Mouse (Mus musculus) cerebellum, postnatal 4 days (tissue): ENCODE results near the gene Cyth4.

ENCODE experiments used
- DNase-seq, 2 experiments: peaks; one replicate each; pipeline ENCODE4 v3.0.0; 2022; ENCODE audit warnings: low spot score in 2 of 2, mixed read lengths in 1 of 2

Cyth4 gene

DNA sequence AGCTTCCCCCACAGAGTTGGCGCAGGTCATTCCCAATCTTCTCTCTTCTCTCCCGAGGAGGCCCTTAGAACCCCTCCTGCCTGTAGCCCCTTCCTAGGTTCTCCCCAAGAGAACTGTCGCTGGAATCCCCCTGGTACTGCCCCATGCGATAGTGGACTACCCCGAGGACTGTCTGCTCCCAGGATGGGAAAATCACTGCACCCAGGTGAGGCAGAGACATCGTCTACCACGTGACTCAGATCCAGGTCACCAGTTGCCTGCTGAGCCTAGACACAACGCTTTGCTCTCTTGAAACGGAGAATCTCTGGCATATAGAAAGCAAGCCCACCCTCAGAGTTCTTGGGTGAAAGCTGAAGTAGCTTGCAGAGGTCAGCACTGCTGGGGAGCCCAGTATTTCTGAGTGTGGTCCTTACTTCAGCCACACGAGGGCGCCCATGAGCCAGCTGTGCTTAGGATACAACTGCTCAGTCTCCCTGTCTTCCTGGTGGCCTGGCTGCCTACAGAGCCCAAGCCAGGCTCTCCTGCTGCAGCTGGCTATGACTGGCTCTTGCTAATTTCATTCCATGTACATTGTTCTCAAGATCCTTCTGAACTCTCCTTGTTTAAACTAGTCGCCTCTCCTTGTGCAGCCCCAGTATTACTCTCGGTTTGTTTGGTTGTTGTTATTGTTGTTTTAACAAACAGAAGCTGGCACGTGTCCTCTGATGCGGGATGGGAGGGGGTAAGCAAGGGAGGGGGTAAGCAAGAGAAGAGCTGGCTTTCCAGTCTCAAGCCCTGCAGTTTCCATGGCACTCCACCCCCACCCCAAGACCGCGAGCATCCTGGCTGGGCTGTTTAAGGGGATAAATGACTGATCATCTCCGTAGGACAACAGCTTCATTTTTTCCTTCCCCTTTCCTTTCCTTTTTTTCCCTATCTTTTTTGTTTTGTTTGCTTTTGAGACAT is 9.5 kb upstream of the Cyth4 start:
- peak; percentile 90 to 92 for DNase-seq

DNA sequence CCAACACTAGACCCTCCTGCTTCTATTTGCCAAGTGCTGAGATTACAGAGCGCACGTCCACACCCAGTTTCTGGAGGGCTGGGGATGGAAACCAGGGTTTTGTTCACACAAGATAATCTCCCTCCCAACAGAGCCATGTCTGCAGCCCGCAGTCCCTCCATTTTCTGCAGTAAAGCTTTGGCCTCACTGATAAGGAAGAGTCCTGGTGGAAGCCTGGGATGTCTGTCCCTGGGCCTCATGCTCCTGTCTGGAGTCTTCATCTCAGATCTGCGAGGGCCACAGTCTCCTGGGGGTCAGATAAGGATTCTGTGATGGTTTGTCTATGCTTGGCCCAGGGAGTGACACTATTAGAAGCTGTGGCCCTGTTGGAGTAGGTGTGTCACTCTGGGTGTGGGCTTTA is 8.8 kb upstream of the Cyth4 start:
- no peak for DNase-seq

DNA sequence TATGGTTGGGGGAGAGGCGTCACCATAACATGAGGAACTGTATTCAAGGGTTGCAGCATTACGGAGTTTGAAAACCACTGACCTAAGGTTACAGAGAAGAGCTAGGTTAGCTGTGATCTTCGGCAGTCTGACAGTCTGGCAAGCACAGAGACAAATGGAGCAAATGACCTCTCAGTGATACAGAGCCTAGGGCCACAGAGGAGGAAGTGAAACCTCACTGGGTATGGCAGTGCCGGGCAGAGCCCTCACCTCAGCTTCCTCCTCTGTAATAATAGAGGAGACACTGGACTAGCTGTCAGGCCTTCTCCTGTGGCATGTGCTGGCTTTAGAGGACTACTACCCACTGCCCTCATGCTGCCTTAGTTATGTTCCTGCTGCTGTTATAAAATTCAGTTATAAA is 7.9 kb upstream of the Cyth4 start:
- DNase-seq, result no peak

DNA sequence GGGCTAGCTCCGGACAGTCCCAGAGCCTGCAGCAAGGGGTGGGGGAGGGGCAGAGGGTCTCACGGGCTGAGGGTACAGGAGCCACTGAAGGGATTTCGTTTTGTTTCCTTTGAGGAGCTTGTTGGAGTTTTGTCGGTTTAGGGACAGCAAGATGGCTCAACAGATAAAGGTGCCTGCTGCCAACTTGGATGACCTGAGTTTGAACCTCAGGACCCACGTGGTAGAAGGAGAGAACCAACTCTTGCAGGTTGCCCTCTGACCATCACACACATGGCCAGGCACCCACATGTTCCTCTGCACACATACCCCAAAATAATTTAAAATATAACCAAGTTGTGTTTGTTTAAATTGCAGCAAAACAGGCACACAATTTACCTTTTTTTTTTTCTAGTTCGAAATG is 6.9 kb upstream of the Cyth4 start:
- DNase-seq, result no peak

DNA sequence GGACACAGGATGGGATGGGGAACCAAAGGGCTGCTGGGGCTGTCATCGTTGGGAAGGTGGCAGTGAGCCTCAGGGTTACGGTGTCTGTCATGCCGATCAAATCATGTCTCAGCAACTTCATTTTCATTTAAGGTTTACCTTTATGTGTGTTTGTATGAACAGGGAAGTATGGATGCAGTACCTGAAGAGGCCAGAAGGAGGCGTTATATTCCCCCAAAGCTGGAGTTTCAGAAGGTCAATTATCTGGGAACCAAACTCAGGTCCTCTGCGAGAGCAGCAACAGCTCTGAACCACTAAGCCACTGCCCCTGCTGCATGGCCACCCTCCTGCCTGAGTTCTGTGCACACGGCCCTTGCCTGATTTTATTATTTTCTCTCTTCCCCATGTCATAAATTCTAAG is 6.1 kb upstream of the Cyth4 start:
- DNase-seq, result no peak

DNA sequence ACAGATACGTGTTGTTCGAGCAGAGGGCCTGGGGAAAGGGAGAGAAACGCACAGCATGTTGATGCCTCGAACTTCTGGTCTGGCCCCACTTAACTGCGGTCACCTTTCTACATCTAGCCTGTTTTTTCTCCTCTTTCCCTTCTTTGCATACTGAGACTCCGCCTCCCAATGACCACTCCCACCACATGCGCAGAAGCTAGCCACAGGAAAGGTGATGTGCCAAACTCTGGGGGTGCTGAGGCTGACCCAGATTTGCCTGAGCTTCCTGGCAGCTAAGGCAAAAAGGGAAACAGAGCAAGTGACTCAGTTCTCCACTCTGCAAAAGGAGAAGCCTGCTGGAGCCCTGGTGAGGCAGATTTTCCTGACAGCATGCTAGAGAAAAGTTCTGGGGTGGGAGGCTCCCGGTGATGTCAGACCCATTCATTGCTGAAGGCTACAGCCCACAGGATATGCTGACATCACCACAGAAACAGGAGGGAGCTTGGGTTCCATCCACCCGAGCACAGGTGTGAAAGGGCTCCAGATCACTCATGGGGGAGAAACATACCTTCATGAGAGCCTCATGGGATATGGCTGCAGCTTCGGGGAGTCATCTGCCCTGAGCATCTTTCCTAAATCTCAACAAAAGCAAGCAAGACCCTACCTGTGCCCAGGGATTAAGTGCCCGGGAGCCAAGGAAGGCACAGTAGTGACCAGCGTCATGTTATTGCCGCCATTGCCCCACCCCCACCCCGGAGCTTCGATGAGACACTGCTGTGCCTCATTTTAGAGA is 5.0 kb upstream of the Cyth4 start:
- DNase-seq, result no peak

DNA sequence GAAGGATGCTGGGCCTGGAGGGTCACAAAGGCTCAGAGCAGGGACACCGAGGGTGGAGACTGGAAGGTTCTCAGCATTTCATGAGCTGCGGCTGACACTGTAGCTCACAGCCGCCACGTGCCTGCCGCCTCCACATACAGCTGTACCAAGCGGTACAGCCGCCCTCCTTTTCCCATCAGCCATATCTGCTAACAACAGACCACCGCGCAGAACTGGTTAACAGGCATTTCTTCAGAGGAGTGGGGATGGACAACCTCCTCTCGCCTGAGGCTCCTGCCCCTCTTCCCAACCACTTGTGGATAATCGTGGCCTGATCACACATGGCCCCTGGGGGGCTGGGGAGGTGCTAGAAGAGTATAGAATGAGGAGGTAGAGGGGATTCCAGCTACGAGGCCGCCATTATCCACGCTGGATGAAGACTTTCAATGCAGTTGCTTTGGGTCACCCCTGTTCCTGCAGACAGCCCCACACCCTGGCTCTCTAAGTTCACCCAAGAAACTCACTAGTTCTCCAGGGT is 4.3 kb upstream of the Cyth4 start:
- no peak for DNase-seq

DNA sequence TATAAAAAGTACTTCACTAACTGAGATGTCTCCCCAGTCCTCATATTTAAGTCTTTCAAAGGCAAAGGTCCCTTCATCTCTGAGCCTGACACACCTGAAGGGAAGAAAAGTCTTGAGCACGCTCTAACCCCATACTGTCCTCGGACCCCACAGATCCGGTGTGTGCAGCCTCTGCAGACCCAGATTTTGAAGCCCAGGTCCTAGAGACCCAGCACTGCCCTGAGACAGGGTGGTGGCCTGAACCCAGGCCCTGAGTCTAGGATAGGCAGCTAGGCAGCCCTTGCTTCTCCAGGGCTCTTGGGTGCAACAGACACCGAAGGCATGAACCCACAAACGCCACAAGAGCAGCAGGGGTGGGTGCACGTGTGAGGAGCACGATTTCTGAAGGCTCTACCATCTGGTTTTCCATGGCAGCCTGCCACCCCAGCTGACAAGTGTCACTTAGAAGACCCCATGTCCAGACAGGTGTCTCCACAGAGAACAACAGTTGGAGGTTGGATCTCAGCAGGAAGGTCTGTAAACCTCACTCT is 2.9 kb upstream of the Cyth4 start:
- DNase-seq, result no peak

DNA sequence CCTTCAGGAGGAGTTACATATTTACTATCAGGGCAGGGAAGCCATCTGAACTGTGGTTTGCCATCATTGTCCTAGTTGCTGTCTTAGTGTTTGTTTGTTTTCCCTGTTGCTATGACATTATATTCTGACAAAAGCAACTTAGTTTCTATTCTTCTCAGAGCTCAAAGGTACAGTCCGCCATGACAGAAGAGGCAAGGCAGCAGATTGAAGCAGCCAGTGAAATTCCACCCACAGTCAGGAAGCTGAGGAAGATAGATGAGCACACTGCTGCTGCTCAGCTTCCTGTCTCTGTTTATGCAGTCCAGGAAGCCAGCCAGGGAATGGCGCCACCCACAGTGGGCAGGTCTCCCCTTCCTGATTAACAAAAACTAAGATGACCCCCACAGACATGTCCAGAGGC is 2.0 kb upstream of the Cyth4 start:
- DNase-seq, result no peak

DNA sequence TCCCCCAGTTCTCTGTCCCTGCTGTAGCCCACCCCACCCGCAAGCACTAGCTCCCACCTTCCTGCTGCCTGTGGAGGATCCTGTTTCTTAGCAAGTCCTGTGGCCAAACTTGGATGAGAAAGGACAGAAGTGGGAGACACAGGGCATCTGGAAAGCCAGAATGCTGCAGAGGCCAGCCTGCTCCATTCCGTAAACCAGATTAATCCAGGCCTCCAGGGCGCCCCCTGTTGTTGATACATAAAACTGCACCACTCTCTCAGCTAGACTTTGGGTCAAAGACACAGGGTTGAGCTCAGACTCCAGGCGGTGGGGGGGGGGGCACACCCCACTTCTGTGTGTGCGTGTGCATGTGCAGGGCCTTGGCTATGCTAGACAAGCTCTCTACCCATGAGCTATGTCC is 1.4 kb upstream of the Cyth4 start:
- no peak for DNase-seq

DNA sequence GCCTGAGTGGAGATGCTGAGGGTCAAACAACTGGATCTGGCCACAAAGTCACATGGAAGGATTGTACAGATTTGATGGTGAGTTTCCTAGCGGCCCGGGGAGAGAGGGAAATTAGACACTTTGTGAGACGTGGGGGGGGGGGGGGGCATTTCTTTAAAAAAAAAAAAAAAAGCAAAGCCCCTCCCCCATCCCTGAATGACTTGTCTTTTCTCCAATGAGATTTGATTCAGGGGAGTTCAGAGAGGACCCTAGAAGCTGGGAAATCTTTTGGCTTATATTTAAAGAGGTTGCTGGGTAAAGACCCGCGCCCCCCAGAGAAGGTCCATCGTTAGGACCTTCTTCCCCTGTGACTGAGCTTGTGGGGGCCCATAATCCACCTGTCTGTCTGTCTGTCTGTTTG is 343 bp upstream of the Cyth4 start:
- DNase-seq, result no peak

DNA sequence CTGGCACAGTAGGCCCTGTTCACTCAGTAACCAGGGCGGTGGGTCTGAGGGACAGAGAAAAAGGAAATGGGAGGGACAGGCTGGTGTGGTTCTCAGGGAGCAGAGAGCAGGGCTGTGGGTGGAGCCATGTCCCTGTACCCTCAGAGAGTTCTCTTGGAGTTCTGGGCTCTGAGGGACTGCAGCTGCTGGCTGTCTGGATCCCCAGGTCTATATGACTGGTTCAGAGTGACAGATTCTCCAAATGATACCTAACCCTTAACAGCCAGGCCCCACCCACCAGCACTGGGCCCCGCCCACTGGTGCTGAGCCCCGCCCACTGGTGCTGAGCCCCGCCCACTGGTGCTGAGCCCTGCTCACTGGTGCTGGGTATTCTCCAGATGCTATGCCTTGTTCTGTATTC is 882 bp downstream of the Cyth4 start:
- no peak for DNase-seq

DNA sequence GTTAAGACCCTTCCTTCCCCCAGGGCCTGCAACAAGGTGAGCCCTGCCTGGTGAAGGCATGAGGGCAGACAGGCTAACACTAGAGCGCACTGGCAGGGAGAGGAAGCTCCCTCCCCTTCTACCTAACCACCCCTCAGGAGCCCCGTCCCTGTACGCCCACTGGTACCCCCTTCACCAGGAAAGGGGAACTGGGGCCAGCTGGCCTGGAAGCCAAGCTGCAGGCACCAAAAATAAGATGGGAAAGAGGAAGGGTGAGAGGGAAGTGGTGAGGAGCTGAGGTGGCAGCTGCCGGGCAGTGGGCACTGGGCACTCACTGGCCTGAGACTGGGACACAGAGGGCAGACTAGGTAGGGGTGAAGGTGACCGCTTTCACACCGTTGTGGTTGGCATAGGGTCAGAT is 2.3 kb downstream of the Cyth4 start:
- no peak for DNase-seq

DNA sequence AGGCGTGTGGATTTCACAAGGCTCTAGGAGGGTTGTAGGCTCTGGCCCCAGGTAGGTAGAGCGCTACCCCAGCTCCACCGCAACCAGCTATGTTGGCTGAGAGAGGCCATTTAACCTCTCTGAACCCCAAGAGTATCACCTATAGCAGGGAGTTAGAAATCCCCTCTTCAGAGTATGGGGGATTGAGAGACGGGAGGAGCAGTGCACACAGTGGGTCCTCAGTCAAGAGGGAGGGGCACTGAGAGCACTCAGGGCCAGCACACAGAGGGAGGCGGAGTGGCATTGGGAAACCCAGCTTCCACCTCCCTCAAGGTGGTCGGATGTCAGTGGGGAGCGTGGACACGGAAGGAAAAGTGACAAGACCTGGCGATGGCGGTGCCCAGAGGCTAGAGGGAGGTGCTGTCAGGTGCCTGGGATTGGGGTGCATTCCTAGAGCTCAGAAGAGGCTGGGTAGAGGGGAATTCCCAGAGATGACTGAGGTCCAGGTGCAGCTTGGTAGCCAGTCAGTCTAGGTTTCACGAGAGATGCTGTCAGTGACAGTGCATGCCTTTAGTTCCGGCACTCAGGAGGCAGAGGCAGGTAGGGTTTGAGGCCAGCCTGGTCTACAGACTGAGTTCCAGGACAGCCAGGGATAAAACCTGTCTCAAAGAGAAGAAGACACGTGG is 2.8 kb downstream of the Cyth4 start:
- no peak for DNase-seq

DNA sequence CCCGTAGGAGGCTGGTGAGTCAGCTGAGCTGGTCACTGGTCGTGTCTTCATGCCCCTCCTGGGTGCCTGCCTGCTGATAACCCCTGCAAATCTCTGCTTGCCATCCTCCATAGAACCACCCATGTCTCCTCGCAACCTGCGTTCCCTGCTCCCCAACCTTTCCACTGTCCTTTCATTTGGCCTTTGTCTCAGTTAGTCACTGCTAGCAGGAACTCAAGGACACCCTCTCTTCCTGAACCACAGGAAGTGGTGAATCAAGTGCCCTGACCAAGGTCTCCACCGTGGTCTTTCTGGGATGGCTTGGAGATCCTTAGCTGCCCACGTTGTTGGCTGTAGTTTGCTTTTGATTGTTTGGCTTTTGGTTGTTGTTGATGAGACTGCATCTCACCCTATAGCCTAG is 4.3 kb downstream of the Cyth4 start:
- no peak for DNase-seq

DNA sequence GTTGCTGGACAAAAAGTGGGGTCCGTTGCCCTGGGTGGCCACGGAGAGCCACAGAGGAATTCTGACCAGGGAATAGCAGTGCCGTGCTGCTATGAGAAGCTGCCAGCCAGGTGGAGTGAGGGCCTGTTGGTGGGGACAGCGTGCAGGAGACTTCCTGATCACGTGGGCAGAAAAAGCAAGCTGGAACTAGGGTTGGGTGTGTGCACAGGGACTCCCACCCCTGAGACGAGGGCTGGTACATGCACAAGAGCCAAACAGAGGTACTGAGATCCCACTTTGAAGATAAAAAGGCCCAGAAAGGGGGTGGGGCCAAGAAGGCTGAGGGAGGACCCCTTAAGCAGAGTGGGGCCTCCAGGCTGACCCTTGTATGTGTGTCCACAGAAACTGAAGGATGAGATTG is 7.4 kb downstream of the Cyth4 start:
- no peak for DNase-seq

DNA sequence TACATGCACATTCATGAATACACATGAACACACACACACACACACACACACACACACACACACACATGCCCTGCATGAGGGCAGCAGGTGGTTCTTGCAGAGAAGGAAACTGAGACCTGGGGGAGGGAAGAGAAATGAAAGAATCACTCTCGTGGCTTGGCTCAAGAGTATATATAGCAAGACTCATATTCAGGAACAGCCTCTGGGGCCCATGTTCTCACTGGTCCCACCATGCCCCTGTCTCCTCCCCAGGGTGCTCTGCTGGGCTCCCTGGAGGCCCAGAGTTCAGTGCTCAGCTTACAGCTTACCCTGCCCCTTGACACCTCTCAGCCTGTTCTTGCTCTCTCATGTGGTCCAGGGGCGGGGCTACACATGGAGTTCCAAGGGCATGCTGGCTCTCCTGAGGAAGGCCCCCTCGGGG is 8.5 kb downstream of the Cyth4 start:
- no peak for DNase-seq

DNA sequence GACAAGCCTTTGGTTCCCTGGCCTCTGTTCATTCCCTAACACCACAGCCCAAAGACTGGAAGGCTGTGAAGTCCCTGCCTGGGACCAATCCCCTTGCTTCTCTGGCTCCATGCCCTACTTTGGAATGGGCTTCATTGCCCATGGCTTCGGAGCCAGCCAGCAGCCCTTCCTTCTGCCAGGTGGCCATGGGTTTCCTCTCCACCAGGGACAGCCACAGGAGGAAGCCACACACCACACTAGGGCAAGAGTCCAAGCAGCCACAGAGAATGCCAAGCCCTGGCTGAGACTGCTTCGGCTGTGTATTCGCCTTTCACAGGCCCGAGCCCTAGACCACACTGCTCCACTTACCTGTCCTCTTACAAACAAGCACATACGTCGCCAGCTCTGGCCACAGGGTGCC is 9.2 kb downstream of the Cyth4 start:
- DNase-seq, result peak; percentile 46 to 82

DNA sequence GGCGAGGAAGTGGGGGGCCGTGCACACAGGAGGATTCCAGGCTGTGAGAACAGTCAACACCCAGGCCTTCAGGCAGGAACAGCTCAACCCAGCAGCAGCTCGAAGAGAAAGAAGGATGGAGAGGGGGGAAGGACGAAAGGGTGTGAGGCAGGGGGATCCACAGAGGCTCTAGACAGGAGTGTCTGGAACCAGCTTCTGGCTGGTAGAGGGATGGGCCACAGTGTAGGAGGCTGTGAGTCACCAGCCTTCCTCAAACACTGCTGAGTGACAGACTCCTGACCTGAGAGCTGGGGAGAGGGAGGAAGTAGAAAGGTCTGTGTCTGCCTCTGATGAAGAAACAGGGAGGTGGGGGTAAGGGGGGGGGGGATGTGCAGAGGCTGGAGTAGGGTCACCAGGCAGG is 10.6 kb downstream of the Cyth4 start:
- no peak for DNase-seq

DNA sequence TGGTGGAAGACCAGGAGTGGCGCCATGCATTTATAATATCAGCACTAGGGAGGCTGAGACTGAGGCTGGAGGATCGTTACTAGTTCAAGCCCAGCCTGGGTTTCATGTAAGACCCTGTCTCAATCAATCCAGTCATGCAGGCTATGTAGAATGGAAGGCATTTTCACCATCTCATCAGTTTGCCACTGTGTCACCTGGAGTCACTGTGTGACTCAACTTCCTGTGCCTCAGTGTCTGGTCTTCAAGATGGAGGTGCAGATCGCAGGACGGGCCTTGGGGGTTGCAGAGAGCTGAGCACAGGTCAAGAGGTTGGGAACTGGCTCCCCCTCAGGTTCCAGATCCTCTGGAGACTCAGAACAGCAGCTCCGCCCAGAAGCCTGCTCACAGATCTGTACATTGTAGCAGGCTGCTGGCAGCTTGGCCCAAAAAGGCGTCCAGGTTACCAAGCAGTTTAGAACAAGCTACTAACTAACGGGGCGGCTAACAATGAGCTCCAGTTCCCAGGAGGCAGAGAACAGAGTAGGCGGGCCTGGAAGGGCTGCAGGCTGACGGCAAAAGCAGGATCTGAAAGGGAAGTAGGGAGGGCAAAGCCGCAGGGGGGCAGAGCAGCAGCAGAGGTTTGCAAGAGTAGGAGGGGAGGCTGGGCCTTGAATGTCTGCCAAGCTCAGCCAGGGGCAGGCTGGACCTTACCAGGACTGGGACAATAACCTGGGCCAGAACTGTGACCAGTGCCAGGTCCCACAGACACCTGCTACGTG is 14.0 kb downstream of the Cyth4 start:
- no peak for DNase-seq

DNA sequence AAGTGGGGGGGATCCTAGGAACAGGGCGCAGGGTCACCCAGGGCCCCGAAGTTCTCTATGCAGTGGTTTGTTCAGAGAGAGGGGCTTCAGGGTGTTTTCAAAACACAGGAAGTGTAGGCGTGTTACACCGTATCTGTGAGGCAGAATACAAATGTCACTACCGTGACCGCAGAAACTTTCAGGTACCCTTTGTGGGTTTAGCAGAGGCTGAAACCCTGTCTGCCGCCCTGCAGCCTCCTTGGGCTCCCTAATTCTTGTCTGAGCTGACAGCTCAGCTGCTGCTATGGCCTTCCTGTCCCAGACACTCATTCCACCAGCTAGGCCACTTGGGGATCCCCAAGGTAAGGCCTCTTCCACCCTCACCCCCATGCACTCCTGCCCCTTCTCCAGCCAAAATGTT is 17.7 kb downstream of the Cyth4 start:
- DNase-seq, result no peak
